Comparison of ENCODE assay signal across 23 mouse cellular contexts in genomic region chr16:11125371-11125770, GRCm38 (mm10). TPM values are rescaled to one million over a fixed set of nuclear protein-coding genes. Genes with fewer than 3 reads are reported as not detected.
DNase-seq lines count a peak whose midpoint lies in the region; ATAC-seq and TF ChIP-seq lines count a peak whose summit lies in the region.
"Had no signal": no experiment of that assay in that cellular context is flagged by ENCODE, and none has a peak within 500 bp of the region (broad histone marks: within the 10 kb centered on the region; RNA-seq: fewer than 3 reads in every experiment).

No protein-coding gene starts in this region.

- H3K9ac ChIP-seq in hindbrain, postnatal 0 days (replicated peaks; ENCODE audit: low read length), result no peak overlapping the region
- no peak overlapping the region for H3K9ac ChIP-seq in intestine, embryonic 15.5 days
- H3K9ac ChIP-seq: embryonic facial prominence, embryonic 12.5 days; embryonic facial prominence, embryonic 15.5 days; forebrain, postnatal 0 days; hindbrain, embryonic 13.5 days had no signal

- DNase-seq in brain, adult 2 months (ENCODE audit: low read depth, low spot score), result peak; percentile 78
- peak; percentile 72 to 80 for DNase-seq in cerebellum, adult 18-20 months
- peak; percentile 80 for DNase-seq in cerebellum, adult 9-10 months
- peak; percentile 67 to 72 for DNase-seq in cerebellum, postnatal 36 days
- DNase-seq in hindbrain, postnatal 0 days (ENCODE audit: low spot score), result no peak
- DNase-seq: adrenal gland, adult 8-10 months; adrenal gland, postnatal 36 days; forebrain, postnatal 0 days; gastrocnemius, adult 2 months; gastrocnemius, postnatal 14 days; heart, adult 11 months; heart, postnatal 36 days had no signal

- no peaks in the 10 kb centered on the region for H3K9me3 ChIP-seq in hindbrain, postnatal 0 days (ENCODE audit: low read length)
- no peaks in the 10 kb centered on the region for H3K9me3 ChIP-seq in intestine, embryonic 15.5 days
- H3K9me3 ChIP-seq: embryonic facial prominence, embryonic 12.5 days; embryonic facial prominence, embryonic 15.5 days; hindbrain, embryonic 10.5 days; hindbrain, embryonic 13.5 days had no signal

- no peaks in the 10 kb centered on the region for H3K4me1 ChIP-seq in hindbrain, postnatal 0 days (ENCODE audit: insufficient read depth, low read length)
- H3K4me1 ChIP-seq in intestine, embryonic 15.5 days (replicated peaks), result no peaks in the 10 kb centered on the region
- H3K4me1 ChIP-seq: embryonic facial prominence, embryonic 12.5 days; embryonic facial prominence, embryonic 15.5 days; hindbrain, embryonic 10.5 days; hindbrain, embryonic 13.5 days had no signal

- H3K4me3 ChIP-seq in hindbrain, postnatal 0 days (ENCODE audit: low read length), result no peak overlapping the region
- no peak overlapping the region for H3K4me3 ChIP-seq in intestine, embryonic 15.5 days (replicated peaks)
- H3K4me3 ChIP-seq: embryonic facial prominence, embryonic 12.5 days; embryonic facial prominence, embryonic 15.5 days; gastrocnemius, adult 2 months; hindbrain, embryonic 10.5 days; hindbrain, embryonic 13.5 days had no signal

- peaks cover 8% of the 10 kb centered on the region; the same call in 1 of the 2 replicates for H3K36me3 ChIP-seq in hindbrain, postnatal 0 days (ENCODE audit: insufficient read depth, low read length)
- peaks cover 5% of the 10 kb centered on the region; the same call in 1 of the 2 replicates for H3K36me3 ChIP-seq in intestine, embryonic 15.5 days

- no peak overlapping the region for H3K4me2 ChIP-seq in hindbrain, postnatal 0 days (ENCODE audit: low read depth, low read length)
- no peak overlapping the region for H3K4me2 ChIP-seq in intestine, embryonic 15.5 days (replicated peaks)
- H3K4me2 ChIP-seq: embryonic facial prominence, embryonic 12.5 days; embryonic facial prominence, embryonic 15.5 days; heart, embryonic 11.5 days; hindbrain, embryonic 13.5 days had no signal

- no peak for TF ChIP-seq CTCF in hindbrain, postnatal 0 days (IDR thresholded peaks at IDR 0.05; ENCODE audit: low read depth)

- no peaks in the 10 kb centered on the region for H3K27me3 ChIP-seq in hindbrain, postnatal 0 days (ENCODE audit: insufficient read depth, low read length)
- no peaks in the 10 kb centered on the region for H3K27me3 ChIP-seq in intestine, embryonic 15.5 days (replicated peaks)
- H3K27me3 ChIP-seq: embryonic facial prominence, embryonic 12.5 days; embryonic facial prominence, embryonic 15.5 days; hindbrain, embryonic 13.5 days had no signal

- 80% methylated on average over 2 of the region's 2 CpGs for WGBS in hindbrain, postnatal 0 days
- 94% methylated on average over 2 of the region's 2 CpGs for WGBS in intestine, embryonic 15.5 days

- no peak overlapping the region for H3K27ac ChIP-seq in hindbrain, postnatal 0 days
- no peak overlapping the region for H3K27ac ChIP-seq in intestine, embryonic 15.5 days
- H3K27ac ChIP-seq: embryonic facial prominence, embryonic 12.5 days; embryonic facial prominence, embryonic 15.5 days; gastrocnemius, adult 2 months; hindbrain, embryonic 10.5 days; hindbrain, embryonic 13.5 days had no signal

- no peak for ATAC-seq in hindbrain, postnatal 0 days
- ATAC-seq in intestine, embryonic 15.5 days, result no peak
- ATAC-seq: CD4-positive, CD25-positive, alpha-beta regulatory T cell, adult 4 months; forebrain, embryonic 14.5 days; forebrain, postnatal 0 days; hindbrain, embryonic 16.5 days; inflammation-experienced regulatory T-cells, adult 6 months; intestine, postnatal 0 days had no signal

RNA-seq across cellular contexts. Expression of gene Txndc11, which starts 9.1 kb away (rescaled TPM):
- 43.7 and 44.1 TPM in 2 replicates for total RNA-seq in hindbrain, postnatal 0 days (2014; rRNA removed)
- polyA plus RNA-seq in hindbrain, postnatal 0 days (2015; fragmentation: Nextera tagmentation; extraction: Ambion mirVana), result 25.2 and 29.0 TPM in 2 replicates
- 37.7 and 37.8 TPM in 2 replicates for polyA plus RNA-seq in intestine, embryonic 15.5 days (2015; fragmentation: Nextera tagmentation; extraction: Ambion mirVana)

RNA-seq across cellular contexts. Expression of gene Zc3h7a, which starts 50.8 kb away (rescaled TPM):
- 49.6 and 62.4 TPM in 2 replicates for total RNA-seq in hindbrain, postnatal 0 days (2014; rRNA removed)
- 42.3 and 42.8 TPM in 2 replicates for polyA plus RNA-seq in hindbrain, postnatal 0 days (2015; fragmentation: Nextera tagmentation; extraction: Ambion mirVana)
- 78.5 and 79.8 TPM in 2 replicates for polyA plus RNA-seq in intestine, embryonic 15.5 days (2015; fragmentation: Nextera tagmentation; extraction: Ambion mirVana)

RNA-seq across cellular contexts. Expression of gene Litaf, which starts 59.4 kb away (rescaled TPM):
- 23.9 and 31.6 TPM in 2 replicates for total RNA-seq in hindbrain, postnatal 0 days (2014; rRNA removed)
- polyA plus RNA-seq in hindbrain, postnatal 0 days (2015; fragmentation: Nextera tagmentation; extraction: Ambion mirVana), result 28.2 and 31.1 TPM in 2 replicates
- 99.1 and 103 TPM in 2 replicates for polyA plus RNA-seq in intestine, embryonic 15.5 days (2015; fragmentation: Nextera tagmentation; extraction: Ambion mirVana)
